Mouse (Mus musculus) forebrain, embryonic 16.5 days (tissue): ENCODE data around the gene Enox1. TPM values are rescaled to one million over a fixed set of nuclear protein-coding genes. Genes with fewer than 3 reads are reported as not detected.
A peak's percentile ranks its signal among the peaks of the same experiment; 100 is the strongest.

ENCODE experiments used
- ATAC-seq: fragments of 200-750 bp; cut with Nextera tagmentation; 2 replicates; pipeline ENCODE4 v1.8.0; 2017; ENCODE audit warnings: mild to moderate bottlenecking, moderate library complexity
- H3K27ac ChIP-seq: fragments of 300-500 bp; sonication (generic); 2 replicates; pipeline ENCODE4 v1.5.1; 2014; ENCODE audit warnings: low read length, control low read depth
- H3K27me3 ChIP-seq: fragments of 300-500 bp; sonication (generic); replicated peaks from 2 replicates; pipeline ENCODE4 v1.6.1; 2014; ENCODE audit warnings: low read length; ENCODE audit not compliant: control insufficient read depth, insufficient read depth
- H3K36me3 ChIP-seq: fragments of 300-500 bp; sonication (generic); 2 replicates; pipeline ENCODE4 v1.6.1; 2014; ENCODE audit not compliant: control insufficient read depth, insufficient read depth
- H3K4me1 ChIP-seq: fragments of 300-500 bp; sonication (generic); replicated peaks from 2 replicates; pipeline ENCODE4 v1.6.1; 2014; ENCODE audit warnings: low read length; ENCODE audit not compliant: control insufficient read depth, insufficient read depth
- H3K4me2 ChIP-seq: fragments of 300-500 bp; sonication (generic); 2 replicates; pipeline ENCODE4 v1.6.1; 2014; ENCODE audit warnings: mild to moderate bottlenecking, low read length, control low read depth
- H3K4me3 ChIP-seq: fragments of 300-500 bp; sonication (generic); replicated peaks from 2 replicates; pipeline ENCODE4 v1.5.1; 2014; ENCODE audit warnings: mild to moderate bottlenecking, low read length, control low read depth
- H3K9ac ChIP-seq: fragments of 300-500 bp; sonication (generic); replicated peaks from 2 replicates; pipeline ENCODE4 v1.6.1; 2014; ENCODE audit warnings: low read depth, low read length, control low read depth
- H3K9me3 ChIP-seq: fragments of 300-500 bp; sonication (generic); 2 replicates; pipeline ENCODE4 v1.6.1; 2016; ENCODE audit warnings: low read length; ENCODE audit not compliant: control insufficient read depth
- WGBS: fragments of 180-500 bp; shearing (Covaris S2); extraction: QIAGEN DNeasy Blood & Tissue Kit; methylation state at CpG from one replicate; pipeline ENCODE4 v1.1.7; 2014; 5-methylcytosine and 5-hydroxymethylcytosine counted together
- polyA plus RNA-seq: library from polyadenylated mRNA; unstranded; fragments of >200 nt; fragmentation: Nextera tagmentation; extraction: Ambion mirVana; gene quantifications from 2 replicates; pipeline ENCODE4 v1.2.1, GENCODE M21; 2015

The Enox1 gene
- polyA plus RNA-seq, 1 experiment from 2014 or later = 64.4 TPM

DNA sequence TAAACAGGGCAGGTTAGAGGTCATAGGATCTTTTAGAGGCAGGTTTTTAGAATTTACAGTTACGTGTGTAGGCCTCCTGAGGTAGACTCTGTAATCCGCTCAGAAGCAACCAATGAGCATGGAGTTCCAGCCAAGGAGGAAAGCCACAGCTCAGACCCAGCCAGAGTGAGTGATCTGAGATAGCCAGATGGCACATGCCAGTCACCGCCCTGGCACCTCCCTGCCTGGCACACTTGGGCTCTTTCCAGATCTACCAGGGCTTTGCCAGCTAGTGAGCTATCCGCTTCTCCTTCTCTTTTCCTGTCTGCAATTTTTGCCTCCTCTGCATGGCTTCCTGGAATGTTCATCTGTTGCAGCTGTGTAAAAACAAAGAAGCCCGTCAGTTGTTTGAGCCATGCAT is 514.4 kb downstream of the Enox1 start:
- 60% methylated on average over 5 of the region's 5 CpGs for WGBS
- H3K27me3 ChIP-seq = no peaks in the 10 kb centered on the region
- peak overlapping the region; percentile 58 for H3K27ac ChIP-seq
- H3K36me3 ChIP-seq = no peaks in the 10 kb centered on the region
- no peak overlapping the region for H3K4me2 ChIP-seq
- peak; percentile 52 for ATAC-seq
- H3K9ac ChIP-seq = no peak overlapping the region
- H3K4me1 ChIP-seq = peaks cover 37% of the 10 kb centered on the region
- no peak overlapping the region for H3K4me3 ChIP-seq
- H3K9me3 ChIP-seq = no peaks in the 10 kb centered on the region

DNA sequence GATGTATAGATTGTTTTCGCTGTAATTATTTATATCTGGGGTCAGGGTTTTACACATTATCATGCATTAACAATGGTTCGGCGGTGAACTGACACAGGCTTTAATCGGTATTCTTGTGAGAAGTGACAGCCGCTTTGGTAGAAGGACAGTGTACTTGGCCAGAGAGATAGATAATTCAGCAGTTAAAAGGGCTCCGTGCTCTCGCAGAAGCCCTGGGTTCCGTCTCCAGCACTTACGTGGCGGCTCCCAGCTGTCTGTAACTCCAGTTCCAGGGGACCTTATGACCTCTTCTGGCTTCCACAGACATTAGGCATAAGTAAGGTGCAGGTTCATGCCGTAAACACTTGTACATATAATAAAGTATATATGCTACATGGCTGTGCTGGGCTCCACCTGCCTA is 515.4 kb downstream of the Enox1 start:
- Histone ChIP-seq H3K9ac (no peak overlapping the region), H3K9me3 (no peaks in the 10 kb centered on the region), H3K27ac (no peak overlapping the region), H3K4me1 (peaks cover 37% of the 10 kb centered on the region), H3K36me3 (no peaks in the 10 kb centered on the region), H3K27me3 (no peaks in the 10 kb centered on the region), H3K4me2 (no peak overlapping the region), H3K4me3 (no peak overlapping the region)
- WGBS = 73% methylated on average over 11 of the region's 11 CpGs
- no peak for ATAC-seq

DNA sequence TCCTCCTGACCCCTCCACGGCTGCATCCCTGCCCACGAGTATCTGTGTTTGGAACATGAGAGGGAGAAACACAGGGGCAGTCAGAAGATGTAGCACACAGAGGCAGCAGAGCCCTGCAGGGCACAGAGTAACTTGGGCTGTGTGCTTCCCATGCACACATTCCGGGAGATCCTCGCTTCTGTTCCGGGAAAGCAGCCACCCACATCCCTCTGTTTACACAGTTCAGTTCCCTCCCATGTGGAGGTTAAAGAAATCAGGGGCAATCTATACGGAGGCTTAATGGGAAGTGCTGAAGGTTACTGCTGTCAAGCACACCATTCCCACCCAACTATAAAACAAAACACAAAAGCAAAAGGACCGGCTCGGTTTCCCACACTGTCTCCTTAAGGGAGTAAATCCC is 516.6 kb downstream of the Enox1 start:
- H3K9ac ChIP-seq = no peak overlapping the region
- H3K4me3 ChIP-seq = no peak overlapping the region
- no peak for ATAC-seq
- no peaks in the 10 kb centered on the region for H3K9me3 ChIP-seq
- H3K27me3 ChIP-seq = no peaks in the 10 kb centered on the region
- peaks cover 44% of the 10 kb centered on the region for H3K4me1 ChIP-seq
- WGBS = 35% methylated on average over 8 of the region's 8 CpGs
- H3K4me2 ChIP-seq = no peak overlapping the region
- H3K27ac ChIP-seq = peak overlapping the region; percentile 37; the same call in 1 of the 2 replicates
- no peaks in the 10 kb centered on the region for H3K36me3 ChIP-seq

GRCm38 (mm10) chr14:77677951-77678350 is 521.4 kb downstream of the Enox1 start:
- Histone ChIP-seq H3K9me3 (no peaks in the 10 kb centered on the region), H3K36me3 (no peaks in the 10 kb centered on the region), H3K9ac (no peak overlapping the region), H3K27ac (peak overlapping the region; percentile 38; the same call in 1 of the 2 replicates), H3K4me3 (no peak overlapping the region), H3K4me2 (no peak overlapping the region), H3K27me3 (no peaks in the 10 kb centered on the region), H3K4me1 (peaks cover 26% of the 10 kb centered on the region)
- ATAC-seq = peak; percentile 34
- 34% methylated on average over 7 of the region's 7 CpGs for WGBS

DNA sequence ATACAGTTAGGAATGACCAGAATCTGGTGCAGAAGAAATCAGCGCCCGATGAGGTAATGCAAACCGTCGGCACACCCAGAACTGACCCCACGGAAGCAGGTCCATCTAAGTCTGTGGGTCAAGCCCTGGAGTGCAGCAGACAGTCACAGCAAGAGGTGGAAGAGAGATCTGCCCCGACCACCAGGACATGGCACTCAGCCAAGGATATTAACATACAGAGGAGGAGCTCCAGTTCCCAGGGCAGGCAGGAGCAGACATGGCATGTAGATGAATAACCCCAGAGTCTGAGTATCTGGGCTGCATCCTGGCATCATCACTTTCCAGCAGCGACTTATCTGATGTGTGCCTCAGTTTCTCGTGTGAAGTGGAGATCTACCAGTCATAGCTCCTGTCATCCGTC is 523.3 kb downstream of the Enox1 start:
- H3K9ac ChIP-seq = no peak overlapping the region
- no peak overlapping the region for H3K27ac ChIP-seq
- no peaks in the 10 kb centered on the region for H3K9me3 ChIP-seq
- no peak overlapping the region for H3K4me2 ChIP-seq
- ATAC-seq = 0 out of 2 replicates have a peak, but pooled peaks have one; percentile 34
- no peaks in the 10 kb centered on the region for H3K36me3 ChIP-seq
- H3K4me1 ChIP-seq = peaks cover 17% of the 10 kb centered on the region
- WGBS = 69% methylated on average over 9 of the region's 9 CpGs
- no peak overlapping the region for H3K4me3 ChIP-seq
- H3K27me3 ChIP-seq = no peaks in the 10 kb centered on the region

GRCm38 (mm10) chr14:77682888-77683555 is 526.5 kb downstream of the Enox1 start:
- no peak overlapping the region for H3K4me2 ChIP-seq
- H3K4me3 ChIP-seq = no peak overlapping the region
- no peaks in the 10 kb centered on the region for H3K36me3 ChIP-seq
- peaks cover 9% of the 10 kb centered on the region for H3K4me1 ChIP-seq
- H3K9ac ChIP-seq = no peak overlapping the region
- no peaks in the 10 kb centered on the region for H3K9me3 ChIP-seq
- H3K27ac ChIP-seq = no peak overlapping the region
- H3K27me3 ChIP-seq = no peaks in the 10 kb centered on the region
- WGBS = 84% methylated on average over 10 of the region's 10 CpGs
- no peak for ATAC-seq

- Histone ChIP-seq H3K27me3 (no peaks in the 10 kb centered on the region), H3K4me3 (no peak overlapping the region), H3K4me1 (no peaks in the 10 kb centered on the region), H3K27ac (no peak overlapping the region), H3K36me3 (no peaks in the 10 kb centered on the region), H3K9me3 (no peaks in the 10 kb centered on the region), H3K4me2 (no peak overlapping the region), H3K9ac (no peak overlapping the region)
- 93% methylated on average over 4 of the region's 4 CpGs for WGBS
- no peak for ATAC-seq
Observed at GRCm38 (mm10) chr14:77689816-77690215, 533.3 kb downstream of the Enox1 start.

- H3K27me3 ChIP-seq = no peaks in the 10 kb centered on the region
- H3K9ac ChIP-seq = no peak overlapping the region
- peaks cover 4% of the 10 kb centered on the region; the same call in 1 of the 2 replicates for H3K36me3 ChIP-seq
- H3K27ac ChIP-seq = peak overlapping the region; percentile 53
- no peak overlapping the region for H3K4me2 ChIP-seq
- H3K4me1 ChIP-seq = peaks cover 5% of the 10 kb centered on the region
- peak; percentile 54 for ATAC-seq
- 14% methylated on average over 6 of the region's 6 CpGs for WGBS
- H3K4me3 ChIP-seq = no peak overlapping the region
- no peaks in the 10 kb centered on the region for H3K9me3 ChIP-seq
Observed at GRCm38 (mm10) chr14:77705006-77705405, 548.4 kb downstream of the Enox1 start.

GRCm38 (mm10) chr14:77706511-77707246 is 550.1 kb downstream of the Enox1 start:
- no peak for ATAC-seq
- H3K4me2 ChIP-seq = no peak overlapping the region
- peaks cover under 1% of the 10 kb centered on the region; the same call in 1 of the 2 replicates for H3K36me3 ChIP-seq
- no peak overlapping the region for H3K9ac ChIP-seq
- no peaks in the 10 kb centered on the region for H3K27me3 ChIP-seq
- peaks cover 5% of the 10 kb centered on the region for H3K4me1 ChIP-seq
- no peak overlapping the region for H3K4me3 ChIP-seq
- no peak overlapping the region for H3K27ac ChIP-seq
- H3K9me3 ChIP-seq = no peaks in the 10 kb centered on the region
- 75% methylated on average over 21 of the region's 21 CpGs for WGBS
